Mouse (Mus musculus): ENCODE data around the gene Enho.

GRCm38 (mm10) chr4:41681947-41682346 lies 41.8 kb upstream of the Enho start:
- no peak for TF ChIP-seq POLR2A (IDR thresholded peaks at IDR 0.05; ENCODE audit: low read depth, low read length)
- no peak for TF ChIP-seq CTCF (IDR thresholded peaks at IDR 0.05; ENCODE audit: borderline replicate concordance, insufficient read depth, low read length)
